Mouse (Mus musculus) heart, embryonic 10.5 days (tissue): ENCODE data around the gene Pacs1. TPM values are rescaled to one million over a fixed set of nuclear protein-coding genes. Genes with fewer than 3 reads are reported as not detected.
"Not testable (repeated sequence)": the region's sequence is repeated elsewhere in the genome, so short reads cannot be mapped to it uniquely, and the experiment has no call there.

Source experiments
- DNase-seq: peaks from one replicate; pipeline ENCODE4 v3.0.0-alpha.2; 2017; ENCODE audit warnings: low spot score
- H3K27ac ChIP-seq: fragments of 300-500 bp; sonication (generic); 2 replicates; pipeline ENCODE4 v1.5.1; 2016; ENCODE audit warnings: mild to moderate bottlenecking
- H3K27me3 ChIP-seq: fragments of 300-500 bp; sonication (generic); 2 replicates; pipeline ENCODE4 v1.6.1; 2016; ENCODE audit warnings: mild to moderate bottlenecking; ENCODE audit not compliant: poor library complexity, insufficient read depth, severe bottlenecking
- H3K36me3 ChIP-seq: fragments of 300-500 bp; sonication (generic); 2 replicates; pipeline ENCODE4 v1.6.1; 2016; ENCODE audit warnings: mild to moderate bottlenecking, moderate library complexity
- H3K4me1 ChIP-seq: fragments of 300-500 bp; sonication (generic); 2 replicates; pipeline ENCODE4 v1.6.1; 2016; ENCODE audit warnings: mild to moderate bottlenecking
- H3K4me3 ChIP-seq: fragments of 300-500 bp; sonication (generic); 2 replicates; pipeline ENCODE4 v1.5.1; 2016; ENCODE audit warnings: mild to moderate bottlenecking, moderate library complexity
- H3K9me3 ChIP-seq: fragments of 300-500 bp; sonication (generic); 2 replicates; pipeline ENCODE4 v1.6.1; 2016; ENCODE audit warnings: mild to moderate bottlenecking, moderate library complexity
- WGBS: fragments of 180-500 bp; shearing (Covaris S2); methylation state at CpG from one replicate; pipeline ENCODE4 v1.1.7; 2016; 5-methylcytosine and 5-hydroxymethylcytosine counted together
- polyA plus RNA-seq: library from polyadenylated mRNA; unstranded; fragments of >200 nt; fragmentation: Nextera tagmentation; extraction: Ambion mirVana; gene quantifications from 2 replicates; pipeline ENCODE4 v1.2.1, GENCODE M21; 2016

Gene Pacs1
- polyA plus RNA-seq, 1 experiment from 2014 or later = 23.4 TPM

DNA sequence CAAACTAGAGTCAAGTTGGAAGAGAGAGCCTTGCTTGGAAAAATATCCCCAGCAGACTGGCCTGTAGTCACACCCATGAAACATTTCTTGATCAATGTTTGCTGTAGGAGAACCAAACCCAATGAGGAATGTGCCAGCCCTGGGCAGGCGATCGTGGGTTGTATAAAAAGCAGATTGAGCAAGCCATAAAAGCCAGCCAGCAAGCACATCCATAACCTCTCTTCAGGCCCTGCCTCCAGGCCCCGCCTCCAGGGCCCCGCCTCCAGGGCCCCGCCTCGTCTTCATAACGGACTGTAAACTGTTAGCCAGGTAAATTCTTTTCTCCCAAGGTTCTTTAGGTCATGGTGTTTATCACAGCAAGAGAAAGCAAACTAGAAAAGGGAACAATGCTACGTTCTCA is 5.5 kb upstream of the Pacs1 start:
- Histone ChIP-seq H3K4me1 (peaks cover 10% of the 10 kb centered on the region), H3K27ac (no peak overlapping the region), H3K36me3 (peaks cover 92% of the 10 kb centered on the region), H3K27me3 (no peaks in the 10 kb centered on the region), H3K9me3 (no peaks in the 10 kb centered on the region), H3K4me3 (no peak overlapping the region)
- no peak for DNase-seq
- 85% methylated on average over 8 of the region's 8 CpGs for WGBS

GRCm38 (mm10) chr19:5277140-5277539 is 4.2 kb upstream of the Pacs1 start:
- WGBS = 86% methylated on average over 3 of the region's 3 CpGs
- H3K27me3 ChIP-seq = no peaks in the 10 kb centered on the region
- peaks cover 80% of the 10 kb centered on the region for H3K36me3 ChIP-seq
- peak; percentile 63 for DNase-seq
- H3K4me3 ChIP-seq = no peak overlapping the region
- H3K4me1 ChIP-seq = peaks cover 18% of the 10 kb centered on the region
- H3K9me3 ChIP-seq = no peaks in the 10 kb centered on the region
- no peak overlapping the region for H3K27ac ChIP-seq

DNA sequence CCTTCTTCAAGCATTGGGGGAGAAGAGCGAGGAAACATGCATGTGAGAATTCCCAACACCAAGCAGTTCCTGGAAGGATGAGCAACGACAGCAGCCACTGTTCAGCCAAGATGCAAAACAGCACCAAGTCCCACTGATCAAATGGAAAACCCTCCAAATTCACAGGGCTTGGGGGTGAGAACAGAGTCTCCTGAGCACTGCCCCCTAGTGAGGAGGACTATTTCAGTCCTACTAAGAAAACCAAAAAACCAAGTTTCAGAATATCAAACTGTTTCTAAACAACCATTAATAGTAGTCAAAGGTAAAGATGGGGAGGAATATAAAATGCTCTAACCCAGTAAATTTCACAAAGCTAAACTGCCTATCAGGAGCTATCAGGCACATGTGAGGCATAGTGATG is 3.6 kb upstream of the Pacs1 start:
- no peaks in the 10 kb centered on the region for H3K27me3 ChIP-seq
- no peak overlapping the region for H3K4me3 ChIP-seq
- WGBS = 87% methylated on average over 2 of the region's 2 CpGs
- H3K9me3 ChIP-seq = no peaks in the 10 kb centered on the region
- peaks cover 74% of the 10 kb centered on the region for H3K36me3 ChIP-seq
- H3K27ac ChIP-seq = no peak overlapping the region
- peaks cover 24% of the 10 kb centered on the region for H3K4me1 ChIP-seq
- no peak for DNase-seq

DNA sequence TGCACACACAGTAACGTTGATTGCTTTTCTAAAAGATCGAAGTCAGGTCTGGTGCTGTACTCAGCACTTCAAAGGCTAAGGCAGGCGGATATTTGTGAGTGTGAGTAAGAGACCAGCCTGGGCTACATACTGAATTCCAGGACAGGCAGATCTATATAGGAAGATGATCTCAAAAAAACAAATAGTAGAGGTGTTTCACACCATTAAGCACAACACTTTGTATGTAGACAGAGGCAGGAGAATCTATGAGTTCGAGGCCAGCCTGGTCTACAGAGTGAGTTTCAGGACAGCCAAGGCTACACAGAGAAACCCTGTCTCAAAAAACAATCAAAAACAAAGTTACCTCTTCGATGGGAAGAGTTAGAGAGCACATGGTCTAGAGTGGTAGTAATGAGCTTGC is 2.8 kb upstream of the Pacs1 start:
- Histone ChIP-seq H3K36me3 (peaks cover 66% of the 10 kb centered on the region), H3K27me3 (no peaks in the 10 kb centered on the region), H3K9me3 (no peaks in the 10 kb centered on the region), H3K4me1 (peaks cover 26% of the 10 kb centered on the region), H3K4me3 (no peak overlapping the region), H3K27ac (no peak overlapping the region)
- WGBS = 93% methylated on average over 5 of the region's 5 CpGs
- DNase-seq = peak; percentile 43

DNA sequence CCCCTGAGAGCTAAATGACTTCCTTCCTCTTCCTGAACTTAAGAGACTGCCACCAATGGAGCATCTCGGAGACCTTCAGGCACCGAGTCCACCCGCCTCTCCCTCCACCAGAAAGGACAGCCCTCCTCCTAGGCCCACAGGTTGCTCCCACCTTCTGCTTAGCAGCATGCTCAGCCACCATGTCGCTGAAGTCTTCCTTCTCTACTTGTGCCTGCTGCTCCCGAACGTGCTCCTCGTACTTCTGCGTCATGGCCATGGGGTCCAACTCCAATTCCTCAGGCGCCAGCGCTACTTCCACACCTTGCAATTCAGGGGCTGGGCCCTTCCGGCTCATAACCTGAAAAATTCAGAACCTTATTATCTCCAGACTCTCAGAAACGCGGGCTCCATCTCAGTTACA is 1.7 kb upstream of the Pacs1 start:
- Histone ChIP-seq H3K27me3 (no peaks in the 10 kb centered on the region), H3K4me1 (peaks cover 34% of the 10 kb centered on the region), H3K27ac (0 out of 2 replicates have a peak overlapping the region, but pooled peaks have one; percentile 4), H3K36me3 (peaks cover 58% of the 10 kb centered on the region), H3K9me3 (no peaks in the 10 kb centered on the region), H3K4me3 (no peak overlapping the region)
- DNase-seq = peak; percentile 53
- 92% methylated on average over 13 of the region's 13 CpGs for WGBS

- 48% methylated on average over 4 of the region's 4 CpGs for WGBS
- peak; percentile 41 for DNase-seq
- H3K9me3 ChIP-seq = no peaks in the 10 kb centered on the region
- no peak overlapping the region for H3K4me3 ChIP-seq
- no peaks in the 10 kb centered on the region for H3K27me3 ChIP-seq
- H3K4me1 ChIP-seq = peaks cover 42% of the 10 kb centered on the region
- peaks cover 50% of the 10 kb centered on the region for H3K36me3 ChIP-seq
- H3K27ac ChIP-seq = peak overlapping the region; percentile 96
These were observed 997 bp upstream of the Pacs1 start for GRCm38 (mm10) chr19:5273916-5274315.

DNA sequence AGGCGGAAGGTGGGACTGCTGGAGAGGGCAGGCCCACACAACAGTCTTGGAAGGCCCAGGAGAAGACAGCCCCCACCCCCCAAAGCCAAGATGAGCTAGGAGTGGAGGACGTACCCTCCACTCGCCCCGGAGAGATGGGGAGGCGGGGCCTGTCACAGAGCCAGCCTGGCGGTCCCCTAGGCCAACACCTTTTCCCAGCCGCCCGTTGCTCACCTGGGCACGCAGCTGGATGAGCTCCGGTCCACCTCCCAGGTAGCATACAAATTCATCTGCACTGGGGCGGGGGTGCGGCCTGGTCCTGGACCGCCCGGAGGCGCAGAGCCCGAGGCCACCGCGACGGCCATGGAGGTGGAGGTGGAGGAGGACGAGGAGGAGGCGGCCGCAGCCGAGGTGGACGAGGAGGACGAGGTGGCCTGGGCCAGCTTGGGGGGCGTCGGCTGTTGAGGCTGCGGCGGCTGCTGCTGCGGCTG is 558 bp downstream of the Pacs1 start:
- under 1% methylated on average over 27 of the region's 30 CpGs for WGBS
- H3K36me3 ChIP-seq = peaks cover 35% of the 10 kb centered on the region
- H3K4me3 ChIP-seq = peak overlapping the region; percentile 79
- no peaks in the 10 kb centered on the region for H3K9me3 ChIP-seq
- peak overlapping the region; percentile 96 for H3K27ac ChIP-seq
- H3K27me3 ChIP-seq = no peaks in the 10 kb centered on the region
- H3K4me1 ChIP-seq = peaks cover 51% of the 10 kb centered on the region
- DNase-seq = peak; percentile 83

DNA sequence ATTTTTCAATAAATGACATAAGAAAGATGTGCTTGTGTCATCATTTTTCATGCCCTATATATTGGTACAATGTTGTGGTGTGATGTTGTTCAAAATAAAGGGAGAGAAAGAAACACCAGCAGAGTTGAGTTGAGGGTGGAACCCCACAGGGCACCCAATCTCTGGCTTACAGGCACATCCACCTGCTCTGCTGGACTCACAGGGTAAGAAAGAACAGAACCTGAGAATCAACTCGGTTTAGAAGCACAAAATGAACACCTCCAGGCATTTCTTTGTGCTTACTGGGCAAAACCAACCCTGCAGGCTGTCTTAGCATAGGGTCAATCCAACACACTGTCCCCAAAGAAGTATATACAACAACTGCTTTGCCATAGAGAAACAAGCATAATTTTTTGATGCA is 1.5 kb downstream of the Pacs1 start:
- peak overlapping the region; percentile 79 for H3K4me3 ChIP-seq
- H3K36me3 ChIP-seq = peaks cover 27% of the 10 kb centered on the region
- no peaks in the 10 kb centered on the region for H3K9me3 ChIP-seq
- peaks cover 51% of the 10 kb centered on the region for H3K4me1 ChIP-seq
- no peaks in the 10 kb centered on the region for H3K27me3 ChIP-seq
- 43% methylated on average over 1 of the region's 1 CpGs for WGBS
- peak; percentile 48 for DNase-seq
- no peak overlapping the region for H3K27ac ChIP-seq

- peaks cover 8% of the 10 kb centered on the region for H3K36me3 ChIP-seq
- no peak overlapping the region for H3K27ac ChIP-seq
- no peaks in the 10 kb centered on the region for H3K9me3 ChIP-seq
- peaks cover 51% of the 10 kb centered on the region for H3K4me1 ChIP-seq
- H3K27me3 ChIP-seq = no peaks in the 10 kb centered on the region
- peak; percentile 59 for DNase-seq
- 39% methylated on average over 5 of the region's 5 CpGs for WGBS
- no peak overlapping the region for H3K4me3 ChIP-seq
These were observed 3.5 kb downstream of the Pacs1 start for GRCm38 (mm10) chr19:5269392-5269791.

- DNase-seq = peak; percentile 14
- Histone ChIP-seq H3K27me3 (no peaks in the 10 kb centered on the region), H3K9me3 (no peaks in the 10 kb centered on the region), H3K4me3 (no peak overlapping the region), H3K27ac (no peak overlapping the region; the same call in 1 of the 2 replicates), H3K4me1 (peaks cover 46% of the 10 kb centered on the region), H3K36me3 (peaks cover 3% of the 10 kb centered on the region)
- 75% methylated on average over 3 of the region's 3 CpGs for WGBS
These were observed 4.0 kb downstream of the Pacs1 start for GRCm38 (mm10) chr19:5268875-5269274.

GRCm38 (mm10) chr19:5268017-5268416 is 4.9 kb downstream of the Pacs1 start:
- H3K4me1 ChIP-seq = peaks cover 39% of the 10 kb centered on the region
- DNase-seq = no peak
- H3K9me3 ChIP-seq = no peaks in the 10 kb centered on the region
- no peaks in the 10 kb centered on the region for H3K27me3 ChIP-seq
- no peak overlapping the region for H3K27ac ChIP-seq
- no peak overlapping the region for H3K4me3 ChIP-seq
- no peaks in the 10 kb centered on the region for H3K36me3 ChIP-seq

GRCm38 (mm10) chr19:5267015-5267414 is 5.9 kb downstream of the Pacs1 start:
- Histone ChIP-seq H3K4me3 (no peak overlapping the region), H3K27me3 (no peaks in the 10 kb centered on the region), H3K4me1 (peaks cover 32% of the 10 kb centered on the region), H3K36me3 (no peaks in the 10 kb centered on the region), H3K27ac (no peak overlapping the region), H3K9me3 (no peaks in the 10 kb centered on the region)
- no peak for DNase-seq
- 78% methylated on average over 5 of the region's 5 CpGs for WGBS

DNA sequence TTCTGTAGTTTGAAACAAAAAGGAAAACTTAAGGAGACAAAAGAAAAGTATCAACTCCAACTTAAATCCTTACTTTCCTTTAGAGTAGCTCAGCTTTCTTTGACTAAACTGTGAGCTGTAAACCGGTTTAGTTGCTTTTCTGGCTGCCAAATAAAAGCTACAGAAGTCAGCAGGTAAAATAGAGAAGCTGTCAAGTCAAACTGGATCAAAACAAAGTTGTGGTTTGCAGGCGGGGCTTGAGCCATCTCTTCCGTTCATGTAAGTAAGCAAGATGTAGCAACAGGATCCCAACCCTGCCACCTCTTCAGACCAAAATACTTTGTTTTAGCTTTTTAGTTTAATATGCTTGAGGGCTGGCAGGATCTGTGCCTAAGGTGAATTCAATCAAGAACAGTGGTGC is 15.8 kb downstream of the Pacs1 start:
- Histone ChIP-seq H3K27me3 (no peaks in the 10 kb centered on the region), H3K36me3 (peaks cover 6% of the 10 kb centered on the region; the same call in 1 of the 2 replicates), H3K4me1 (peaks cover 17% of the 10 kb centered on the region; the same call in 1 of the 2 replicates), H3K27ac (no peak overlapping the region), H3K9me3 (no peaks in the 10 kb centered on the region), H3K4me3 (no peak overlapping the region)
- no peak for DNase-seq
- WGBS = 49% methylated on average over 3 of the region's 3 CpGs

DNA sequence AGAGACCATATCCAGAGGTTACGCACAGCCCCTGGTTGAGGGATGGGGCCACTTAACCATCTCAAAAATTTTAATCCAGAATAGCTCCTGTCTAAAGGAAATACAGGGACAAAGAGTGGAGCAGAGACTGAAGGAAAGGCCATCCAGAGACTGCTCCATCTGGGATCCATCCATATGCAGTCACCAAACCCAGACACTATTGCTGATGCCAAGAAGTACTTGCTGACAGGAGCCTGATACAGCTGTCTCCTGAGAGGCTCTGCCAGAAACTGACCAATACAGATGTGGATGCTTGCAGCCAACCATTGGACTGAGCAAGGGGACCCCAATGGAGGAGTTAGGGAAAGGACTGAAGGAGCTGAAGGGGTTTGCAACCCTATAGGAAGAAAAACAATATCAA is 35.9 kb downstream of the Pacs1 start:
- WGBS = 91% methylated on average over 1 of the region's 1 CpGs
- H3K4me1 ChIP-seq, H3K27ac ChIP-seq, DNase-seq, H3K4me3 ChIP-seq, H3K9me3 ChIP-seq, H3K36me3 ChIP-seq, H3K27me3 ChIP-seq: not testable (repeated sequence)
